In the genomic region with DNA sequence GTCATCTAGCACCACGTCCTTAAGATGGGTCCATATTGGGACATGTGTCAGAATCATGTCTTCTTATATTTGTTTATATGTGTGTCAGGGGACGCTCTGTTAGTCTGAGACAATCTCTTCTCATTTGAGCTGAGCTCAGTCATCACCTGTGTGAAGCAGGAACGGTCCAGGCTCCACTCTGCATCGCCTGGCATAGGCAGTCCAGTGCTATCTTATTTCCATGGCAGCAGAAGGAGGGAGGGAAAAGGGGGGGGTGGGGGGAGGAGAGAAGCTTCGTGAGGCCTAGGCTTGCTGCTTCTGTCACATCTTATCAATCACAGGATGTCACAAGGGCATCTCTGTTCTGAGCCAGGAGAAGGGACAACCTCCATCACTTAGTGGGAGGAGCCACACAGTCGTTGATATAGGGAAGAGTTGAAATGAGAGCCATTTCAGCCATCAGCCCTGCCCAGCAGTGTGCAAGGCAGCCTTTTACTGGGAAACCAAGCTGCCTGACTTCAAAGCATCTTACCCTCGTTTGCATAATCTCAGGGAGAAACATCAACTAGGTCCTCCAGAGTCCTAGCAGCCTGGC, we compare ENCODE assay signal across 24 mouse cellular contexts. TPM values are rescaled to one million over a fixed set of nuclear protein-coding genes. Genes with fewer than 3 reads are reported as not detected.
DNase-seq lines count a peak whose midpoint lies in the region; ATAC-seq lines count a peak whose summit lies in the region.
"Had no signal": no experiment of that assay in that cellular context is flagged by ENCODE, and none has a peak within 500 bp of the region (broad histone marks: within the 10 kb centered on the region; RNA-seq: fewer than 3 reads in every experiment).

No protein-coding gene starts in this region.

- H3K27me3 ChIP-seq in heart, embryonic 15.5 days = no peaks in the 10 kb centered on the region
- H3K27me3 ChIP-seq in midbrain, embryonic 12.5 days = no peaks in the 10 kb centered on the region; the same call in 1 of the 2 replicates
- H3K27me3 ChIP-seq: limb, embryonic 12.5 days; liver, embryonic 12.5 days had no signal

- ATAC-seq in cerebellum, adult (ENCODE audit: insufficient number of reproducible peaks, low FRiP score, low TSS enrichment) = no peak
- peak; percentile 39; the same call in 1 of the 2 replicates for ATAC-seq in heart, embryonic 15.5 days (replicated peaks; ENCODE audit: insufficient number of reproducible peaks, insufficient read depth, low FRiP score, low read depth)
- ATAC-seq in midbrain, embryonic 12.5 days (ENCODE audit: low FRiP score, low read depth) = no peak; the same call in 1 of the 2 replicates
- ATAC-seq: liver, embryonic 12.5 days had no signal

- peaks cover 5% of the 10 kb centered on the region; the same call in 1 of the 2 replicates for H3K4me1 ChIP-seq in heart, embryonic 15.5 days (replicated peaks)
- peaks cover 4% of the 10 kb centered on the region; the same call in 1 of the 2 replicates for H3K4me1 ChIP-seq in midbrain, embryonic 12.5 days
- H3K4me1 ChIP-seq: limb, embryonic 12.5 days; liver, embryonic 12.5 days had no signal

- DNase-seq in cerebellum, postnatal 10 days = peak; percentile 4 to 25
- no peak for DNase-seq in heart, adult 18-20 months
- DNase-seq in retina, postnatal 1 day = peak; percentile 73
- DNase-seq in heart, postnatal 14 days = no peak
- DNase-seq in kidney, postnatal 25 days = no peak
- DNase-seq: adrenal gland, adult 8-10 months; cerebellum, adult 11 months; cerebellum, postnatal 14 days; gastrocnemius, postnatal 10 days; heart, adult 2 months; kidney, adult 11 months; lung, adult 2 months; right cerebral cortex, adult 18-20 months had no signal

- H3K9ac ChIP-seq in heart, embryonic 15.5 days = no peak overlapping the region
- no peak overlapping the region for H3K9ac ChIP-seq in midbrain, embryonic 12.5 days (replicated peaks)
- H3K9ac ChIP-seq: limb, embryonic 12.5 days; liver, embryonic 12.5 days had no signal

- intact Hi-C loops in heart, postnatal 14 days (cut with DNase I) = no loop called here

- no peak overlapping the region for H3K27ac ChIP-seq in heart, embryonic 15.5 days
- peak overlapping the region; percentile 35; the same call in 1 of the 2 replicates for H3K27ac ChIP-seq in midbrain, embryonic 12.5 days (replicated peaks)
- H3K27ac ChIP-seq: embryonic facial prominence, embryonic 10.5 days; heart, adult 2 months; limb, embryonic 12.5 days; liver, embryonic 12.5 days had no signal

- no peak overlapping the region for H3K4me3 ChIP-seq in heart, embryonic 15.5 days
- no peak overlapping the region for H3K4me3 ChIP-seq in midbrain, embryonic 12.5 days
- H3K4me3 ChIP-seq: embryonic facial prominence, embryonic 10.5 days; heart, adult 2 months; limb, embryonic 12.5 days; liver, embryonic 12.5 days had no signal

- no peaks in the 10 kb centered on the region for H3K9me3 ChIP-seq in heart, embryonic 15.5 days (replicated peaks)
- H3K9me3 ChIP-seq in midbrain, embryonic 12.5 days = no peaks in the 10 kb centered on the region
- H3K9me3 ChIP-seq: embryonic facial prominence, embryonic 10.5 days; liver, embryonic 12.5 days had no signal

- H3K4me2 ChIP-seq in heart, embryonic 15.5 days = no peak overlapping the region
- no peak overlapping the region for H3K4me2 ChIP-seq in midbrain, embryonic 12.5 days (replicated peaks)
- H3K4me2 ChIP-seq: limb, embryonic 12.5 days; liver, embryonic 12.5 days had no signal

- 21% methylated on average over 7 of the region's 7 CpGs for WGBS in heart, embryonic 15.5 days
- 36% methylated on average over 7 of the region's 7 CpGs for WGBS in midbrain, embryonic 12.5 days

- no peaks in the 10 kb centered on the region for H3K36me3 ChIP-seq in heart, embryonic 15.5 days
- no peaks in the 10 kb centered on the region for H3K36me3 ChIP-seq in midbrain, embryonic 12.5 days
- H3K36me3 ChIP-seq: embryonic facial prominence, embryonic 10.5 days; limb, embryonic 12.5 days; liver, embryonic 12.5 days had no signal

RNA-seq across cellular contexts. Expression of a gene that starts 37.5 kb away (rescaled TPM):
- polyA plus RNA-seq in heart, embryonic 15.5 days (2015; fragmentation: Nextera tagmentation; extraction: Ambion mirVana) = not detected in 2 replicates
- total RNA-seq in heart, adult 18-20 months (2021) = not detected
- not detected in 2 replicates for polyA plus RNA-seq in midbrain, embryonic 12.5 days (2016; fragmentation: Nextera tagmentation; extraction: Ambion mirVana)
- not detected for total RNA-seq in heart, postnatal 14 days (2021)
- total RNA-seq: adrenal gland, adult 8-10 months; gastrocnemius, postnatal 10 days; heart, adult 2 months; left cerebral cortex, postnatal 10 days had no signal
- polyA plus RNA-seq: embryonic facial prominence, embryonic 10.5 days; frontal cortex, adult 2 months; heart, embryonic 16.5 days; kidney, embryonic 16.5 days; limb, embryonic 12.5 days; liver, embryonic 12.5 days; lung, adult 2 months; neural tube, embryonic 11.5 days had no signal

RNA-seq across cellular contexts. Expression of a gene that starts 52.2 kb away (rescaled TPM):
- 4.1 and 8.0 TPM in 2 replicates for polyA plus RNA-seq in heart, embryonic 15.5 days (2015; fragmentation: Nextera tagmentation; extraction: Ambion mirVana)
- total RNA-seq in heart, adult 18-20 months (2021) = under 1 TPM; 0.37 to 0.57 TPM
- 26.8 and 28.3 TPM in 2 replicates for polyA plus RNA-seq in midbrain, embryonic 12.5 days (2016; fragmentation: Nextera tagmentation; extraction: Ambion mirVana)
- under 1 TPM; 0.51 to 0.60 TPM for total RNA-seq in heart, postnatal 14 days (2021)

Comparison
In these comparisons a context has a peak if more than half of its experiments do, and no peak if none do; other contexts are left out.
1. DNase-seq: peak in cerebellum, postnatal 10 days (2 of 2) and retina, postnatal 1 day (single experiment); none in heart, adult 18-20 months (0 of 2), heart, postnatal 14 days (0 of 2) and kidney, postnatal 25 days (0 of 2).